Mouse (Mus musculus): ENCODE measurements around the gene Igfbp4. TPM values are rescaled to one million over a fixed set of nuclear protein-coding genes. Genes with fewer than 3 reads are reported as not detected.

Gene Igfbp4
- total and polyA plus RNA-seq, 3 experiments, result 0.16 to 0.21 TPM; not detected in 1

DNA sequence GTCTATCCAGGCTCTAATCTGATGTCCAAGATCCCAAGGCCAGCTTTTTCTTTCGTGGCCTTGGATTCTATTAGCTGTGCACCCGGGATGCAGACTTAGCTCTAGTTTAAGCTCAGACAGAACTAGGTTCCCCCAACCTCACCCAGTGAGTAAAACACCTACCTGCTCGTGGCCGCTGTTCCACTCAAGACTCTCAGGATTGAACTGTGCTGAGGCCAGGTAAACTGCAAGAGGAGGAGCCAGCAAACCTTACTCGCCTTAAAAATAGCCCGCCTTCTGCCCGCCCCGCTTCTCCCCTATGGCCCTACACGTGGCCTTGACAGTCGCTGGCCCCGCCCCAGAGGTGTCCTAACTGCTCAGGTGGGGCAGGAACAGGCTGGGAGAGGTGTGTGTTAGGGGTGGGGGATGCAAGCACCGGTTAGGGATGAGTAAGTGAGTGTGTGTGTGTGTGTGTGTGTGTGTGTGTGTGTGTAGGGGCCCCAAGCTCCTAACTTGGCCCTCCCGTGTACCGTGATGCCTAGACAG, 48.1 kb downstream of the Igfbp4 start, which contains the start of gene Tns4:
TSS of gene Tns4 (minus strand) at position 230 of the 525 bp plus-strand sequence.
- H3K27me3 ChIP-seq (replicated peaks), result peaks cover 27% of the 10 kb centered on the region

DNA sequence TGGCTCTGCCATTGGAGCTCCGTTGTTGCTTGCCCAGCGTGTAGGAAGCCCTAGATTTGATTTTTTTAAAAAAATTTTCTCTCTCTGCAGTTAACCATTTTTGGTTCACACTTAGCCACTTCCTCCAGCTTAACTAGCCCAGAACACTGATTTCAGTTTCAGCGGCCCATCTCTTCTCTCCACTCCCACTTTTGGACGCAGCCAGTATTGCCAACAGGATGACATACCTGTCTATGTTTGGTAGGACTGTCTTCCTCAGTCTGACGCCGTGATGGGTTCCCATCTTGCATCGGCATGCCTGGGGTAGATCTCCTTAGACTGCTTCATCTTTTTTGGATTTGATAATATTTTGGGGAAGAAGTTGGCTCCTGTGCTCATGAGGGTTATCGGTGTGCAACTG, 49.3 kb downstream of the Igfbp4 start:
- Histone ChIP-seq H3K4me1 (ENCODE audit: control insufficient read depth in 1 of 2, insufficient read depth in 2 of 2) (peaks cover 10 to 18% of the 10 kb centered on the region in 2 experiments), H3K4me2 (ENCODE audit: insufficient read depth, low read depth, poor library complexity, severe bottlenecking) (no peak overlapping the region), H3K27ac (ENCODE audit: insufficient read depth, low read depth) (no peak overlapping the region), H3K9me3 (replicated peaks; ENCODE audit: low read length) (peaks cover 8% of the 10 kb centered on the region), H3K36me3 (replicated peaks in 1 of 2; ENCODE audit: control insufficient read depth in 1 of 2, insufficient read depth in 1 of 2, low read length in 1 of 2) (no peaks in the 10 kb centered on the region), H3K9ac (ENCODE audit: insufficient read depth, low read depth) (no peak overlapping the region), H3K27me3 (replicated peaks) (peaks cover 25% of the 10 kb centered on the region), H3K4me3 (replicated peaks in 1 of 3; ENCODE audit: low read depth in 2 of 3, low read length in 2 of 3, poor library complexity in 1 of 3) (no peak overlapping the region), H3K79me2 (replicated peaks; ENCODE audit: control insufficient read depth, extremely low read depth, insufficient read depth, poor library complexity, severe bottlenecking) (no peaks in the 10 kb centered on the region)
- DNase-seq (ENCODE audit: extremely low read depth), result no peak
- in situ Hi-C loops (cut with MboI; ENCODE audit: low pct_ligation_motif_present, low pct_unique_long_range_greater_than_20kb, low sequenced_read_pairs), result no loop called here
- dilution Hi-C loops (cut with MboI; ENCODE audit: extremely low pct_ligation_motif_present, extremely low pct_unique_long_range_greater_than_20kb, low sequenced_read_pairs), result no loop called here
- TF ChIP-seq USF1 (IDR thresholded peaks at IDR 0.05; ENCODE audit: low read depth, low read length) (no peak), EP300 (IDR thresholded peaks at IDR 0.05; ENCODE audit: low read length) (no peak), MEF2A (IDR thresholded peaks at IDR 0.05; ENCODE audit: borderline replicate concordance, low read depth, low read length) (no peak), ZNF384 (IDR thresholded peaks at IDR 0.05; ENCODE audit: low read depth, low read length) (no peak), HCFC1 (IDR thresholded peaks at IDR 0.05; ENCODE audit: low read depth, low read length) (no peak), TCF12 (IDR thresholded peaks at IDR 0.05; ENCODE audit: low read depth, low read length) (no peak), ELF1 (IDR thresholded peaks at IDR 0.05; ENCODE audit: low read depth, low read length) (no peak), JUND (conservative IDR thresholded peaks at IDR 0.05; ENCODE audit: low read depth, low read length) (no peak), POLR2A (IDR thresholded peaks at IDR 0.05; ENCODE audit: low read depth, low read length) (no peak), MYC (IDR thresholded peaks at IDR 0.05; ENCODE audit: low read depth, low read length) (no peak), ETS1 (conservative IDR thresholded peaks at IDR 0.05; ENCODE audit: low read depth, low read length) (no peak), KAT2A (IDR thresholded peaks at IDR 0.05; ENCODE audit: insufficient replicate concordance, low read length) (no peak), ZKSCAN1 (IDR thresholded peaks at IDR 0.05; ENCODE audit: borderline replicate concordance, low read depth, low read length) (no peak), JUN (IDR thresholded peaks at IDR 0.05; ENCODE audit: insufficient read depth, low read depth, low read length) (no peak), ZMIZ1 (IDR thresholded peaks at IDR 0.05; ENCODE audit: low read depth, low read length) (no peak), NELFE (IDR thresholded peaks at IDR 0.05; ENCODE audit: low read depth, low read length) (no peak)

More for the DNA sequence above, 48.1 kb downstream of the Igfbp4 start, which contains the start of gene Tns4:
- Histone ChIP-seq H3K9ac (ENCODE audit: insufficient read depth, low read depth) (no peak within 1 kb of the TSS), H3K4me3 (replicated peaks in 1 of 3; ENCODE audit: low read depth in 2 of 3, low read length in 2 of 3, poor library complexity in 1 of 3) (no peak within 1 kb of the TSS), H3K36me3 (replicated peaks in 1 of 2; ENCODE audit: control insufficient read depth in 1 of 2, insufficient read depth in 1 of 2, low read length in 1 of 2) (no peaks in the 10 kb centered on the region), H3K27ac (ENCODE audit: insufficient read depth, low read depth) (no peak within 1 kb of the TSS), H3K9me3 (replicated peaks; ENCODE audit: low read length) (no peaks in the 10 kb centered on the region), H3K4me1 (ENCODE audit: control insufficient read depth in 1 of 2, insufficient read depth in 2 of 2) (peaks cover 10 to 18% of the 10 kb centered on the region in 2 experiments), H3K79me2 (replicated peaks; ENCODE audit: control insufficient read depth, extremely low read depth, insufficient read depth, poor library complexity, severe bottlenecking) (no peaks in the 10 kb centered on the region), H3K4me2 (ENCODE audit: insufficient read depth, low read depth, poor library complexity, severe bottlenecking) (peak within 1 kb of the TSS; percentile 32; the same call in 1 of the 2 replicates)
- dilution Hi-C loops (cut with MboI; ENCODE audit: extremely low pct_ligation_motif_present, extremely low pct_unique_long_range_greater_than_20kb, low sequenced_read_pairs) (no loop called here), in situ Hi-C loops (cut with MboI; ENCODE audit: low pct_ligation_motif_present, low pct_unique_long_range_greater_than_20kb, low sequenced_read_pairs) (no loop called here)
- TF ChIP-seq NRF1 (IDR thresholded peaks at IDR 0.05; ENCODE audit: low read depth, low read length) (no peak), POLR2A (IDR thresholded peaks at IDR 0.05; ENCODE audit: low read depth, low read length) (no peak), MEF2A (IDR thresholded peaks at IDR 0.05; ENCODE audit: borderline replicate concordance, low read depth, low read length) (no peak), ETS1 (conservative IDR thresholded peaks at IDR 0.05; ENCODE audit: low read depth, low read length) (no peak), HCFC1 (IDR thresholded peaks at IDR 0.05; ENCODE audit: low read depth, low read length) (no peak), RCOR1 (conservative IDR thresholded peaks at IDR 0.05; ENCODE audit: low read depth, low read length) (no peak), E2F4 (IDR thresholded peaks at IDR 0.05; ENCODE audit: insufficient replicate concordance, low read depth, low read length) (no peak), TBP (conservative IDR thresholded peaks at IDR 0.05; ENCODE audit: low read depth, low read length) (no peak), EP300 (IDR thresholded peaks at IDR 0.05; ENCODE audit: low read length) (no peak), JUND (conservative IDR thresholded peaks at IDR 0.05; ENCODE audit: low read depth, low read length) (no peak), MAX (IDR thresholded peaks at IDR 0.05; ENCODE audit: low read length) (no peak), MAZ (IDR thresholded peaks at IDR 0.05; ENCODE audit: low read depth, low read length) (no peak), BHLHE40 (IDR thresholded peaks at IDR 0.05; ENCODE audit: low read depth, low read length) (no peak), ZNF384 (IDR thresholded peaks at IDR 0.05; ENCODE audit: low read depth, low read length) (no peak), UBTF (IDR thresholded peaks at IDR 0.05; ENCODE audit: low read depth, low read length) (no peak), TCF12 (IDR thresholded peaks at IDR 0.05; ENCODE audit: low read depth, low read length) (no peak), CHD1 (IDR thresholded peaks at IDR 0.05; ENCODE audit: low read depth, low read length) (no peak), GABPA (IDR thresholded peaks at IDR 0.05; ENCODE audit: insufficient replicate concordance, low read depth, low read length) (no peak), MYC (IDR thresholded peaks at IDR 0.05; ENCODE audit: low read depth, low read length) (no peak), NELFE (IDR thresholded peaks at IDR 0.05; ENCODE audit: low read depth, low read length) (no peak)
- DNase-seq (ENCODE audit: extremely low read depth), result no peak

Data from CH12.LX (cell line).